Mouse (Mus musculus): ENCODE results near the gene Slc16a6. TPM values are rescaled to one million over a fixed set of nuclear protein-coding genes. Genes with fewer than 3 reads are reported as not detected.

Slc16a6 gene
- polyA plus RNA-seq (2012; rRNA removed; ENCODE audit: low replicate concordance): 4.1 and 4.6 TPM in 2 replicates

GRCm38 (mm10) chr11:109473171-109474085 is at the start of gene Slc16a6, which contains the start of gene Arsg:
Gene Slc16a6, minus strand, starts transcription at chr11:109473598.
Gene Arsg, plus strand, starts transcription at chr11:109473374.

GRCm38 (mm10) chr11:109425392-109426271 is 47.8 kb downstream of the Slc16a6 start, which contains the start of gene Amz2:
Gene Amz2, plus strand, starts transcription at chr11:109425946.

GRCm38 (mm10) chr11:109413617-109414016 is 59.8 kb downstream of the Slc16a6 start, which contains the start of gene 9930022D16Rik:
Gene 9930022D16Rik, plus strand, starts transcription at chr11:109413917.

Other genes starting within 250 kb of the Slc16a6 start
- 2.1 and 4.1 TPM in 2 replicates for gene Rgs9, start 175.5 kb downstream of the Slc16a6 start, polyA plus RNA-seq (2012; rRNA removed; ENCODE audit: low replicate concordance)
- 25.7 and 41.2 TPM in 2 replicates for gene Gna13, start 110.8 kb downstream of the Slc16a6 start, polyA plus RNA-seq (2012; rRNA removed; ENCODE audit: low replicate concordance)
- gene 9930022D16Rik, start 59.7 kb downstream of the Slc16a6 start, polyA plus RNA-seq (2012; rRNA removed; ENCODE audit: low replicate concordance): not detected in 2 replicates
- 7.1 and 8.1 TPM in 2 replicates for gene Amz2, start 47.7 kb downstream of the Slc16a6 start, polyA plus RNA-seq (2012; rRNA removed; ENCODE audit: low replicate concordance)
- 3.9 and 8.6 TPM in 2 replicates for gene Arsg, start 224 bp downstream of the Slc16a6 start, polyA plus RNA-seq (2012; rRNA removed; ENCODE audit: low replicate concordance)
- 2.8 and 8.3 TPM in 2 replicates for gene Wipi1, start 138.4 kb upstream of the Slc16a6 start, polyA plus RNA-seq (2012; rRNA removed; ENCODE audit: low replicate concordance)
- 40.2 and 49.0 TPM in 2 replicates for gene Prkar1a, start 175.8 kb upstream of the Slc16a6 start, polyA plus RNA-seq (2012; rRNA removed; ENCODE audit: low replicate concordance)
- 27.8 and 33.4 TPM in 2 replicates for gene Fam20a, start 248.7 kb upstream of the Slc16a6 start, polyA plus RNA-seq (2012; rRNA removed; ENCODE audit: low replicate concordance)

Data from duodenum, adult 2 months (tissue).